Mouse (Mus musculus): Measurements from ENCODE around the gene Tmem189. TPM values are rescaled to one million over a fixed set of nuclear protein-coding genes. Genes with fewer than 3 reads are reported as not detected.

Gene Tmem189
- total and polyA plus RNA-seq, 3 experiments: 29.9 to 77.3 (median 30.1) TPM

DNA sequence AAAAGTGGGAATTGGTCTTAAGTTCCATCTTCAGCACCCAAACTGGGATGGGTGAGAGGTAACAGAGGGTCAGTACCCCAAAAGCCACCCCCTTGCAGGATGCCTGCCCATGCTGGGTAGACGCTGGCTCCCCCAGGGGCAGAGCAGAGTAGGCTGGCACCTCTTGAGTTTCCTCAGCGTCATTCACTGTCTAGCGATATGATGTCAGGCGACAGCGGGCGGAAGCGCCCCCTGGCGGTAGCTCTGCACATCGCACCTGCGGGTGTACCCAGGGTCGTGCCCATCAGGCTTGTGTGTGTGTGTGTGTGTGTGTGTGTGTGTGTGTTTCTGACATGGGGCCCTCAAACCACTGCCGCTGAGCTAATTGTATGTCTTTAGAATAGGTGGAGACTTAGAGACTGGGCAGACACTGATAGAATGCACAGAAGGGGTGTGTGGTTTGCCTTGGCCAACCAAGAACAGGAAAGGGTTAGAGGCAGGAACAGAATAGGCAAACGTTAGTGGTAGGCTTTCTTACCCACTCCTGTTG is 9.7 kb downstream of the Tmem189 start:
- DNase-seq: peak; percentile 85

DNA sequence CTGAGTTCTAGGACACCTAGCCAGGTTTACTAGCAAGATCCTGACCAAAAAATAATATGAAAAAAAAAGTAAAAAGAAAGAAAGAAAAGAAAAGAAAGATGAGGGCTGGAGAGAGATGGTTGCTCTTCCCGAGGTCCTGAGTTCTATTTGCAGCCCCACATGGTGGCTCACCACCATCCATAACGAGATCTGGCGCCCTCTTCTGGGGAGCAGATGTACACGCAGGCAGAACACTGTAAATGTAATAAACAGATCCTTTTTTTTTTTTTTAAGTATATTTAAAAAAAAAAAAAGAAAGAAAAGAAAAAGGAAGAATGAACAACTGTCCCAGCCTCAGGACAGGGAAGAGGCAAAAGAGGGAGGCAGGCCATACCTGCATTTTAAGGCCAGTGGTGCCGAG is 11.0 kb downstream of the Tmem189 start:
- DNase-seq: no peak

DNA sequence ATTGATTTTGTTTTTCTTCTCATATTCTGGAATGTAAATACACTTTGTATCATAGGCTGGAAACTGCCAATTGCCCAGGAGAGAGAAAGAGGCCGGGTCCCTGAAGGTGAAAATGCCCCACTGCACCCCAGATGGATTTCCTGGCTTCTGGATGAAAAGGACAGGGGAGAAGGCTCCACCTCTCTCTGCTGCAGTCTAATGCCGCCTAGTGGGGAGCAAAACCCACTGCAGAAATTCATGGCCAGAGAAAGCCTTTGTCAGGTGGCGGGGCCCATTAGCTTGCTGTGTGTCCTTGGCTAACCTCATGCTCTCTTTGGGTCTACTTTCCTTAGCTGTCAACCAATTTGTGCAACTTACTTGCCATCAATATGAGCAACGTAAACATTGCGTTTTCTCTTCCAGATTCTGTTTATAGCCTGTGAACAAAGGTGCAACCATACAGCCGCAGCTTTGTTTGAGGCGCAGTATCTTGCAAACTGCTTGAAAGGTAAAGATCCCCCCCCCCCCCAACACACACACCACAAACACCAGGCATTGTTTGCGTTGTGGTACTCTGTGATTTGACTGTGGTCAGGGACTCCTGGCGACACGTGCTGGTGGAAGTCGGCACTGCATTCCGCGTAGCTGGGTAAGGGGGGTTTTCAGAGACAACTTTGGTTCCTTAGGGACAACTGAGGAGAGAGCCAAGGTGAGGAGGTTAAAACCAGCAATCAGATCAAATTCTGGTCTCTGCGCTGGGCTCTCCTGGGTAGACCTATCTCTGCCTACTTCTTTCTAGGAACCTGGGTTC is 14.3 kb downstream of the Tmem189 start:
- peak; percentile 61 for DNase-seq

DNA sequence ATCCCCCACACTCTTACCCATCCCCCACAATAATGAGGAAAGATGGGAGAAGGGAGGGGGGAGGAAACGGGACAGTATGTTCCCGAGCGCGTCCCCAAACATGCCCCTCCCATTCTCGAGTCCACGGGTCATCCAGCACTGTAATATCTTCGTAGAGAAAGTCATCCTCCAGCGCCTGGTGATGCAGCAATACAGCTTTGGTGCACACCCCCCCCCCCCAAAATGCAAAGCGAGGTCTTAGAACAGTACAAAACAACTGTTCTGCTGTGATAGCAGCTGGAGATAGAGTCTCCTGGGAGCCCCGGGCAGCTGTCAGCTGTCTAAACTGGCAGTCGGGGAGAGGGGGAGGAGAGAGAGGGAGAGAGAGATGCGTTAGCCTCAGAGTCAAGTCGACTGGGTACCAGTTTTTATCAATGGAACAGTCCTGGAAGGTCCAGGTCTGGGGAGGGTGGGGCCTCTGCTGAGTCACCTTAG is 17.4 kb downstream of the Tmem189 start:
- no peak for DNase-seq

DNA sequence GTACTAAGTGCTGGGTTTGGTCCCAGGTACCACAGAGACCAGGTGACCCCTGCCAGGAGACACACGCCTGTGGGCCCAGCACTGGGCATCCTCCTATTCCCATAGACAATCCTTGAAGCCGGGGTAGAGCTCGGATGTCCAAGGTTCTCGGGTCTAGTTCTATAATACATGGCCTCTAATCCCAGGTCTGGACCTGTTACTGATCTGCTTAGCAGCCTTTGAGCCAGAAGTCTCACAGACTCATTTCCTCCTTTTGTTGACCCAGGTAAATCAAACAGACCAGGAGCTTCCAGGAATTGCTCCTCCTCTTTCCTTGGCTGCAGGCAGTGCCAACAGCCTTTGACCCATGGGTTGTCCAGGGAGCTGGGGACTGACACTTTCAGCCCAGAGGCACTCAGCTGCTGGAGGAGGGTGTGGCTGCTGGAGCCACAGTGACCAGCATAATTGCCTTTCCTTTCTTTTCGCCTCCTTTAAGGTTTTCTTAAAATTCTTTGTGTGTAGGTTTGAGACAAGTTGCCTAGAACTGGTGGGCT is 18.5 kb downstream of the Tmem189 start:
- DNase-seq: no peak

DNA sequence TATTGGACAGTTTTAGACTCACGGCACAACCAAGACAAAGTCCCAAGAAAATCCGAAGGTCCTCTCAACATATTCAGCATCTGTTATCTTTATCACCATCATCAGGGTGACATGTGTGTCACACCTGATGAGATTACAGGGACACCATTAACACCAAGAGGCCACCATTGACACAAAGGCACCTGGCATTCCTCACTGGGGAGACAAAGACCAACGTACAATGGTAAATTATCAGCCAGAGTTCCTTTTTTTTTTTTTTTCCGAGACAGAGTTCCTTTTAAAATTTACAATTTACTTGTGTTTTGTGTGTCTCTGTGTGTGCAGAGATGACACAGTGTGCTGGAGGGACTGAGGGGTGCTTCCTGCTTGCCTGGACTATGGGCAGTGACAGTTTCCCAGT is 20.2 kb downstream of the Tmem189 start:
- no peak for DNase-seq

DNA sequence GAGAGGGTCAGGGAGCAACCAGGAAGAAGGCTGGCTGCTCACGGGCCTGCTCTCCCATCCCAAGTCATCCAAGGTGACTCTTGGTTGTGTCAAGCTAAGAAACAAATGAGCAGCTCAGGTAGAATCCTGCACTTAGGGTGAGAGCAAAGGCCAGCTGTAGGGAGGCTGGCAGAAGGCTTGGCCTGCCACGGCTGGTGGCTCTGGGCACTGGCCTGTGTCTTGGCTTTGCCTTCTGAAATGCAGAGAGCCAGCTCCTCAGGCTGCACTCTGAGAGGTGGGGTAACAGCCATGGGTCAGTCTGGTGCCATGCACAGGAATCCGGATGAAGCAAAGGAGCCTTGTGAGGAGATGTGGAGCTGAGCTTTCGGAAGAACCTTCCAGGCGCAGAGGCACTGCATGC is 21.2 kb downstream of the Tmem189 start:
- DNase-seq: no peak

DNA sequence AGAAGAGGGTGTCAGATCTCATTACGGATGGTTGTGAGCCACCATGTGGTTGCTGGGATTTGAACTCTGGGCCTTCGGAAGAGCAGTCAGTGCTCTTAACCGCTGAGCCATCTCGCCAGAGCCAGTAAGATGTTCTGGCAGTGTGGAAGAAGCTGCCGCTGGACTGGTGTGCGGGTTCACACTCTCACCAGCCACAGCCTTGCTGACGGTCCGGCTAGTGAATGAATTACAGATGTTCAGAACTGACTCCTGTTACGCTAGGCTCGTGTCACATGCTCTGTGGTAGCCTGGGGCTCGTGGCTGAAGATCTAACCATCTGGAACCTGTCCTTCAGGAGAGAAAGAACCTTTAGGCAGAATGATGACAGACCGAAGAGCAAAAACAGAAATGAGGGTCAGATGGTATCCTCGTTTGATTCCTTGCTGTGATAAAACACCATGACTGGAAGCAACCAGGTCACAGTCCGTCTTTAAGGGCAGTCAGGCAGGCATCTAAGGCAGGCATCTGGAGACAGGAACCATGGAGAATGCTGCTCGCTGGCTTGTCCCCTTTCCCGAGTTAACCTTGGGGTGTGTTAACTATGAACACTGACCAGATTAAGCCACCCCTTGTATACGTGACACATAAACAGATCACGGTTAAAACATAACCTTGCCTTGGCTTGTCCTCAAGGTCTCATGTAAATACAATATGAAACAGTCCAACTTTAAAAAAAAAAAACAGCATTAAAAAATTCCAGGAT is 23.5 kb downstream of the Tmem189 start:
- DNase-seq: no peak

DNA sequence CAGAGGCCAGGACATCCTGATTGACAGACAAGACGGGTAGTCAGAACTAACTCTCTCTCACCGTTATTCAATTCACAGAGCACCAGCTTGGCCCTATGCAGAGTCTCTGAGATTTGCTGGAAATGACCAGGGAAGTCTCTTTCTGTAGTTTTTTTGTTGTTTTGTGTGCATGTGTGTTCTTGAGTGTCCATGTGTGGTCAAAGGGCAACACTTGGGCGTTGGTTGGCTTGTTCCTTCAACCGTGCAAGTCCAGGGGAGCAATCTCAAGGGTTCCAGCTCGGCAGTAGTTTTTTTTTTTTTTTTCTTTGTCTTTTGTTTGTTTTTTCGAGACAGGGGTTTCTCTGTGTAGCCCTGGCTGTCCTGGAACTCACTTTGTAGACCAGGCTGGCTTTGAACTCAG is 26.9 kb downstream of the Tmem189 start:
- no peak for DNase-seq

DNA sequence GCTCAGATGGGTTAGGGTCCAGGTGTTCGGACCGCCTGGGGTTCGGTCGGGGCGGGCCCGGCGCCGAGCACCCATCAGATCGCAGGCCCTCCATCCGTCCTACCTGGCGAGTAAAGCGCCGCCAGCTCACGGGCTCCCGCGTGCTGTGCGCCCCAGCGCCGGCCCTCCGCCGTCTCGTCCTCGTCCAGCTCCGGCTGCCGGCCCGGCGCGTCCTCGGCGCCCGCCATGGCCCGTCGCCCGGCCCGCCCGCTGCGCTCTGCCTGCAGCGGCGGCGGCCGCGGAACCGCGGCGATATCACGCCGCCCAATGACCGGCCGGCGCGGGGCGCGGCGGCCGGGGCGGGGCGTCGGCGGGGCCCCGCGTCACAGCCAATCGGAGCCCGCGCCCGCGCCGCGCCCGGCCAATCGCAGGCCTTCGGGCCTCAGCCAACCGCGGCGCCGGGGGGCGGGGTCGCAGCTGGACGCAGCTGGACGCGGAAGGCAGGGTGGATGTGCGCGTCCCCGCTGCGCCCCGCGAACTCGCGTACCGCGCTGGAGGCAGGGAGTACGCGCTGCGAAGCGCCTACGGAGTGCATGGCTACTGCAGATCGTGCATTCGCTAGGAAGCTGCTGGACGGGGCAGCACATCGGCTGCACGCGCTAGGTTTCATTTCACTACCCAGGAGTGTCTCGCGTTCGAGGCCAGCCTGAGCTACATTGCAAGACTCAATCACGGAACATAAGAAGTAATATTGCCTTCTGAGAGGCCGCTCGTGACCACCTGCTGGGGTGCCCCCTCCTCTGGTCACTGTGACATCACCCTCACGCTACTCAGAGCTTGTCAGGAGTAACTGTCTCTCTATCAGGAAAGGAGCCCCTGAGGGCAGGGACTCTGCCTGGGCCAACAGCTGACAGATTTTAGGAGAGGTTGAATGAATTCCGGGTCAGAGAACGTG is 28.1 kb downstream of the Tmem189 start, which contains the start of gene Gm20431:
TSS of gene Gm20431 (minus strand) at position 227 of the 934 bp plus-strand sequence.
- DNase-seq: peak; percentile 97

DNA sequence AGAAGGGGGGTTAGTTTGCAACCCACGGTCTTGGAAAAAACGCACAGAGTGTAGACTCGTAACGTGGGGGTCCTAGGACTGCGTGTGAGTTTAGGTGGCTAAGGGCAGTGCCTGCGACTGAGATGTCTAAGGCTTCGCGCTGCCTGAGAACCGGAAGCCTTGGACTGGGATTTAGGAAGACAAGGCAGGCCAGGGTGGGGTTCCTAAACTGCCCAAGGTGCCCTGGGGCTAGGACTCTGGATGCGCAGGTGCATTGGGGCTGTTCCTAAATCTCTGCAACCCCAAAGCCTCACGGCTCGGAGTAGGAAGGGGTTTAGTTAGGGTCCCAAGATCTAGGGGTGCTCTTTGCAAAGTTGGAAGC is 29.0 kb downstream of the Tmem189 start:
- DNase-seq: no peak

DNA sequence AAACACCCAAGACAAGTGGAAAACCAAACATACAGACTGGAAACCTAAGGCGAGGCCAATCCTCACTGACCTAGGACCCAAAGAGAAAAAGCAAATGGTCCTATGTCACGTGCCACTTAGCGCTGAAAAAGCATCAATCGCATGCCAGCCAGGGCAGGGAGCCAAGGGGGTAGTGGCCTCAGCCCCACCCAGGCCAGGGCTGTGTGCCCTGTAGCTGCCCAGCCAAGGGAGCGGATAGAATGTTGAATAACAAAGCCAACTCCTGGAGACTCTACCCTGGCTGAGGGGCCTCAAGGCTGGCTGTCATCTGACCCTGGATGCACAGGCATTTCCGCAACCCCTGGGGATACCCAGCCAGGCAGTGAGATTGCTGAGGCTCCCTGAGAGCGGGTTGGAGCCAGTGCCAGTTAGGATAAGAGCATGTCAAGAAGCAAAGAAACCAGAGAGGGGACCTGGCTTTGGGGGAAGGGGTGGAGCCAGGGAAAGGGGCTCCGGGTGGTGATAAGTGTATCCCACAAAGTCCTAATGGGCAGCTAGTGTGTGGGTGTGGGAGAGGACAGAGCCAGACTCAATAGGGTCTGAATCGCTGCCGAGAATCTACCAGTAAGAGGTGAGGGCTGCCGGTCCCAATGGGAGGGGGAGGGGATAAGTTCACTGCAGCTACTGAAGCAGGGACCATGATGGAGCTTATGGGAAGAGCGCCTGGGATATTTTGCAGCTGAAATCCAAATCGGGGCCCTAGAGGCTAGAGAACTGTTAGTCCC is 29.6 kb downstream of the Tmem189 start:
- peak; percentile 79 for DNase-seq

DNA sequence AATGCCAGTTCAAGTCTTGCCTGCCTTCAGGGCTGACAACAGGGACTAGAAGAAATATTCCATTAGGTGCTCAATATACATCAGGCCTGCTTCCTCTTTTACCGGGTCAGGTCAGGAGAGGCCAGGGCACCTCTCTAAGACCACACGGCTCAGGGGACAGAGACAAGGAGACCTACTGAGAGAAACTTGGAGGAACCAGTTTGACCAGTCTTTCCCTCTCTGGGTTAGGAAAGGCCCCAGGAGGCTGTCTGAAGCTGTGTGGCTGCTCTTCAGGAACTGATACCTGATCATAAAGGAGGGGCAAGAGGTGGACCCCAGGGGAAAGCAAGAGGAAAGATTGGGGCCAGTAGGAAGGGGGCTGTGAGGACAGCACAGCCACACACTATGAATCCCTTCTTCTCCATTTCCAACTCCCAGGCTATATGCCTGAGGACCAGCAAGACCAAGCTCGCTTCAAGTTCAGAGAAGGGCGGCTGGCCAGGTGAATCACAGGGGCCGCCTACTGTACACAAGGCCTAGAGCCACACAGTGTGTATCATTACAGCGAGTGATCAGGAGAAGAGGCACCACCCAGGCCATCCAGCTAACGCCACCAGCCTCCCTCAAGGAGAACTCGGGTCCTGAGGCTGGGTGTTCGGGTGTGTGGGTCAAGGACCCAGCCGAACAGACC is 30.3 kb downstream of the Tmem189 start:
- no peak for DNase-seq

DNA sequence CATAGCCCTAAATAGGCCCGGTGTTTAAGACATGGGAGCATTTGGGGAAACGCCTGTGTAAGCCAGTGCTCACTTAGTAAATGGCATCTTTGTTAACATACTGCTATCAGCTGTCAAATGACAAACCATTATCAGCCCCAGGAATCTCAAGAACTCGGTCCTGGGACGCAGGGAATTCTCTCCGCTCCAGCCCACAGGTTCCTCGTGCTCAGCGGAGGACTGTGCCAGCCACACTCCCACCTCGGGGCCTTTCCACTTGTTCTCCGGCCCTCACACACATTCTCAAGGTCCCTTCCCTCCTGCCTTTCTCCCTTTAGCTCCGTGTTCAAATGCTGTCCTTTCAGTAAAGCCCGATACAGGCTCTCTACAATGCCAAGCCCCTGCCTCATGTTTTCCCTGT is 30.9 kb downstream of the Tmem189 start:
- DNase-seq: no peak

DNA sequence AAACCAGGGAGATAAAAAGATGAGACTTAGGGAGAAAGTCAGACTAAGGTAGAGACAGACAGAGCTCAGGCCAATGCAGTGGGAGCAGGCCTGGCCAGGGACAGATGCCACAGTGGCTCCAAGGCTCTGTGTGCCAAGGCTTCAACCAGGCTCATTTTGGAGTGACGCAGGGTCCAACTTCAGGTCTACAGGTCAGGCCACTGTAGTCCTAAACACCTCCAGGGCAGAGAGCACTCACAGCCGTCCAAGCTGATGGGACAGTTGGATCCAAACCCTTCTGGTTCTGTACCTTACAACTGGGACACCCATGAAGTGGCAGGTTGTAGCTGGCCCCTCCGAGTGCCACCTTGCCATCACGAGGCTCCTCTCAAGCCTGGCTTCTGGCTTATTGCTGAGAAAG is 31.6 kb downstream of the Tmem189 start:
- no peak for DNase-seq

DNA sequence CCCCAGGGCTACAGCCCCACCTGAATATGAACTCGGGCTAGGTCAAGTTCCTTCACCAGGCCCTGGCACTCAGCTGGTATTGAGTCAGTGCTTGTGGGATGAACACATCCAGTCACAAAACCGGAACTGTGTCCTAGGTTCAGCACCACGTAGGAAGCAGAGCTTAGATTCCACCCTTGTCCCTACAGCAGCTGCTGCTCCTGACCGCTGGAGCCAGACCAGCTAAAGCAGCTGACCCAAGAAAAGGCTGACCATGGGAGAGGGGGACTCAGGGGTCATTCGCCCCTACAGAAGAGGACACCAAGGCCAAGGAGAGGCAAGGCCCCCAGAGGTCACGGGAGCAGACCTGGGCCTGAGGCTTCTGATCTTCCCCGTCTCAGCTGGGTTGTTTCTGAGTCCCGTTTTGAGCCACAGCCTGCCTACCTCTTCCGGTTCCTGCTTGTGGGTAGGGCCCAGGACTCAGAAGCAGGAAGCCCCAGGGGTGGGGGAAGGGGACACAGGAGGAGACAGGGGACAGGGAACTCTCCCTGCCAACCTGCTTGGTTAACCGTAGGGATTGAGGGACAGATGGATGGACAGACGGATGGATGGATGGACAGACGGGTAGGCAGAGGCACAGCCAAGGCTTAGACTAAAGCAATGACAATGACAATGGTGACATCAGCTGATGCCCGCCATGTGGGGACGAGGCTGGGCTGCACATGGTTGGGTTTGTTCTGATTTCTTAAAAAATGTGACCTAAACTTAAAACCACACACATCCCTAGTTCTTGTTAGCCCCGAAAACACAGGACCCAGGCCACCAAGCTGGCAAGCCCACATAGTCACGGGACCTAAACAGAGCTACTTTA is 32.8 kb downstream of the Tmem189 start:
- peak; percentile 49 for DNase-seq

DNA sequence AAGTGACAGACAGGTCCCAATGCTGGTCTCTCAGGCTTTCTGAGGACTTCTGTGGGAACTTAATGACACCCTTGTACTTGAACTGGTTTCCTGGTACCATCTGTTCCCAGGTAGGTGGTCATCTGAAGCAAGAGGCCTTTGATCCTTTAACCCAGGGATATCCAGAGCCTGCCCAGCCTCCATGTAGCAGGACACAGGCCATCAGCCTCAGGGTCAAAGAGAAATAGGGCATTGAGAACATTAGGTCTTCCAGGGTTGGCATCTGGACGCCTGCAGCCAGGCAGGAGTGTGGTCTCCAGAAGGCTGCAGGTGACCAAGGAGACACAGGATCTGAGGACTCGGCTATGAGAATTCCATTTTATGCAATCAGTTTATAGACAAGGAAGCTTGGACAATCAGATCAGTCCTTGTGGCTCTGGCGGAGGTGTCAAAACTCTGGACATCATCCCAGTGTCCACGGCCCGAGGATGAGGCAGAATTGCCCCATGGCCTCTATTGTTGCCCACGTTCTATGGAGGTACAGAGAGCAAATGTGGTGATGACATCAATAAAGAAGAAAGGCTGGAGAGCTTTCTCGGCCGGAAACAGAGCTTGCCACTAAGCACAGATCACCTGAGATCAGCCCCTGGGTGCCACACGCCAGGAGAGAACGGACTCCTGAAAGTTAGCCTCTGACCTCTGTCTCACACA is 34.6 kb downstream of the Tmem189 start:
- DNase-seq: no peak

DNA sequence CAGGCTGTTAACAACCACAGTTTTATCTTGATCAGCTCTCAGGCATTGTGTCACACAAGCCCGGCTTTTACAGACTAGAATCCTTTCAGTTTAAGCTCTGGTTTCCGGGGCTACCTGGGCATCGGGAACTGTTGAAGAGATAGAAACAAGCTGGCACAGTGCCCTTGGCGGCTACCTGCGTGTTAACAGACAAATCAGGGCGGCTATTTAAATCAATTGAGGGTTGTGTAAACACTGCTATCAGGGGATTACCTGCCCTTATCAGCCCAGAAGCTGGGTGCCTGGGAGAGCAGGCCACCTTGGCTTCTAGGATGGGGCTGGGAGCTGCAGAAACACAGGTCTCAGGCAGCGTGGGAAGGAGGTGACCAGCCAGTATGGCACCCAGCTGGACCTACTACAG is 36.9 kb downstream of the Tmem189 start:
- DNase-seq: no peak

DNA sequence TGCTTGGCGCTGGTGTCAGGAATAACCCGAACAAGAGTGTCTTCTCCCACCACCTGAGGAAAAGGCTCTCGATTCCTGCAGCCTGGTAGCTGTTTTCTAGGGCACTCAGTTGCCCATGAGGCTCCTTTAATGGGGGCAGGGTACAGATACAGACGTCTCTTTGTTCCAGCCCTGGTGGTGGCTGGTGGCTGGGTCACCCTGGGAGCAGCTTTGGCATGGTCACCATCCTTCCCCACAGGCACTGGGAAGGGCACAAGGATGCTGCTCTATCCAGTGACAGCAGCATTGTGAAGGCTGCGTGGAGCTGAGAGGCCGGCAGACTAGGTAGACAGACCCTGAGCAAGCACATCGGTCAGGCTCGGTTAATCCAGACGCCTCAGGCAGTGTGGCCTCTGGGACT is 38.0 kb downstream of the Tmem189 start:
- DNase-seq: no peak

Data from adrenal gland, adult 2 months (tissue).